Mouse (Mus musculus) heart, embryonic 12.5 days (tissue): ENCODE results near the gene Eci1. TPM values are rescaled to one million over a fixed set of nuclear protein-coding genes. Genes with fewer than 3 reads are reported as not detected.

Experiments
- ATAC-seq: fragments of 200-750 bp; cut with Nextera tagmentation; 2 replicates; pipeline ENCODE4 v1.8.0; 2017; ENCODE audit warnings: moderate TSS enrichment, moderate library complexity; ENCODE audit not compliant: insufficient number of reproducible peaks, low FRiP score
- H3K27ac ChIP-seq: fragments of 300-500 bp; sonication (generic); 2 replicates; pipeline ENCODE4 v1.5.1; 2016; ENCODE audit warnings: mild to moderate bottlenecking, moderate library complexity; ENCODE audit not compliant: poor library complexity, severe bottlenecking
- H3K27me3 ChIP-seq: fragments of 300-500 bp; sonication (generic); replicated peaks from 2 replicates; pipeline ENCODE4 v1.6.1; 2016; ENCODE audit warnings: mild to moderate bottlenecking, moderate library complexity
- H3K36me3 ChIP-seq: fragments of 300-500 bp; sonication (generic); 2 replicates; pipeline ENCODE4 v1.6.1; 2016; ENCODE audit warnings: mild to moderate bottlenecking, moderate library complexity
- H3K4me1 ChIP-seq: fragments of 300-500 bp; sonication (generic); replicated peaks from 2 replicates; pipeline ENCODE4 v1.6.1; 2016; ENCODE audit warnings: mild to moderate bottlenecking
- H3K4me2 ChIP-seq: fragments of 300-500 bp; sonication (generic); 2 replicates; pipeline ENCODE4 v1.6.1; 2016; ENCODE audit warnings: mild to moderate bottlenecking, moderate library complexity
- H3K4me3 ChIP-seq: fragments of 300-500 bp; sonication (generic); 2 replicates; pipeline ENCODE4 v1.5.1; 2016; ENCODE audit warnings: mild to moderate bottlenecking
- H3K9ac ChIP-seq: fragments of 300-500 bp; sonication (generic); 2 replicates; pipeline ENCODE4 v1.6.1; 2016; ENCODE audit warnings: mild to moderate bottlenecking, moderate library complexity
- H3K9me3 ChIP-seq: fragments of 300-500 bp; sonication (generic); replicated peaks from 2 replicates; pipeline ENCODE4 v1.6.1; 2016; ENCODE audit warnings: mild to moderate bottlenecking, moderate library complexity
- WGBS: fragments of 180-500 bp; shearing (Covaris S2); methylation state at CpG from one replicate; pipeline ENCODE4 v1.1.7; 2016; 5-methylcytosine and 5-hydroxymethylcytosine counted together
- polyA plus RNA-seq: library from polyadenylated mRNA; unstranded; fragments of >200 nt; fragmentation: Nextera tagmentation; extraction: Ambion mirVana; gene quantifications from 2 replicates; pipeline ENCODE4 v1.2.1, GENCODE M21; 2016

Gene Eci1
- polyA plus RNA-seq, 1 experiment from 2014 or later, result 209 TPM

DNA sequence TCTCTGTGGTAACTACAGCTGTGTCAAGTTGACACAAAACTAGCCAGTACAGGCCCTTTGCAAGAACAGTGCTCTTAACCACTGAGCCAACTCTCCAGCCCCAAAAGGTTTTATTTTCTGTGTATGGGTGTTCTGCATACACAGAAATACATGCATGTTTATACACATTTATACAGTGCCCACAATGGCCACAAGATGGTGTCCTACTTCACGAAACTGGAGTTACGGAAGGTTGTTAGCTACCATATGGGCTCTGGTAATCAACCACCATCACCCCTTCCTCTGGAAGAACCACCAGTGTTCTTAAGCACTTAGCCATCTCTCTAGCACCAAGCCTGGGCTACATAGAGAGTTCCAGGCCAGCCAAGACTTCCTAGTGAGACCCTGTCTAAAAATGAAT, 35.1 kb downstream of the Eci1 start:
- no peaks in the 10 kb centered on the region for H3K9me3 ChIP-seq
- H3K27me3 ChIP-seq, result no peaks in the 10 kb centered on the region
- H3K9ac ChIP-seq, result no peak overlapping the region
- no peak overlapping the region for H3K27ac ChIP-seq
- H3K4me3 ChIP-seq, result no peak overlapping the region
- H3K36me3 ChIP-seq, result no peaks in the 10 kb centered on the region; the same call in 1 of the 2 replicates
- H3K4me2 ChIP-seq, result no peak overlapping the region
- WGBS, result 68% methylated on average over 2 of the region's 2 CpGs
- peaks cover 14% of the 10 kb centered on the region for H3K4me1 ChIP-seq
- no peak for ATAC-seq

GRCm38 (mm10) chr17:24462932-24463331, 36.5 kb downstream of the Eci1 start:
- peak; percentile 51; the same call in 1 of the 2 replicates for ATAC-seq
- peaks cover 14% of the 10 kb centered on the region for H3K4me1 ChIP-seq
- no peaks in the 10 kb centered on the region; the same call in 1 of the 2 replicates for H3K36me3 ChIP-seq
- peak overlapping the region; percentile 13; the same call in 1 of the 2 replicates for H3K4me2 ChIP-seq
- H3K9me3 ChIP-seq, result no peaks in the 10 kb centered on the region
- H3K27me3 ChIP-seq, result no peaks in the 10 kb centered on the region
- no peak overlapping the region for H3K9ac ChIP-seq
- H3K4me3 ChIP-seq, result no peak overlapping the region
- H3K27ac ChIP-seq, result peak overlapping the region; percentile 78; the same call in 1 of the 2 replicates
- WGBS, result 33% methylated on average over 1 of the region's 1 CpGs

DNA sequence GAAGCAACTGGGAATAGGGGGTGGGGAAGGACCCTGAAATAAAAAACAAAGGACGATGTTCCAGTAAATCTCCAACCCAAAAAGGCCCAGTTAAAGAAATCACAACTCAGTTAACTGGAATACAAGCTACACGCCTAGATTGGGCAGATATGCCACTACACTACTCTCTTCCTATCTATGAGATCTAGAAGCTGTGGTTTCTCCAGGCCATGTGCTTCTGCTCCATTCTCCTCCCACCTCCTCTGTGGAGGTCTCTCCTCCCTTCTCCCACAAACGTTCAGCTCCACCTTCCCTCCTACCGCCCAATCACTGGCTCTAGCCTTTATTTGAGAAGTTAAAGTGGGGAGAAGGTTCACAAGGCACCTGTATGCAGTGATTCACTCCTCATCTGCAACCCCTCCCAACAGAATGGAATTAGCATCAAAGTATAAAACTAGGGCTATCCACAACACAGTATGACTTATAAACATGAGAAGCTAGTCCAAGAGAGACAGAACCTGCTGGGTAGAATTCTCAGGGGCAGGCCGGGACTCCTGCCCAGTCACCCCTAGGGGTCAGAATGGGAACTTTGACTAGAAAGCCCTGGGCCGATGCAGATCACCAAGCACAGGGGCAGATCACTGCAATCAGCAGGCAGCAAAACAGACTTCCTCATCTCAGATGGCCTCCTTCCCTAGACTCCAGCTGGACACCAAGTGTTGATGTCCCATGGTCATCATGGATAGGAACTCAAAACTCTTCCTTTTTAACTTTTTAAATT, 37.1 kb downstream of the Eci1 start:
- Histone ChIP-seq H3K27me3 (no peaks in the 10 kb centered on the region), H3K4me2 (no peak overlapping the region), H3K4me1 (peaks cover 14% of the 10 kb centered on the region), H3K9me3 (no peaks in the 10 kb centered on the region), H3K9ac (no peak overlapping the region), H3K4me3 (no peak overlapping the region), H3K27ac (peak overlapping the region; percentile 78; the same call in 1 of the 2 replicates), H3K36me3 (no peaks in the 10 kb centered on the region; the same call in 1 of the 2 replicates)
- WGBS, result 44% methylated on average over 6 of the region's 6 CpGs
- ATAC-seq, result 0 out of 2 replicates have a peak, but pooled peaks have one; percentile 42

GRCm38 (mm10) chr17:24468636-24469246, 42.3 kb downstream of the Eci1 start:
- H3K4me2 ChIP-seq, result no peak overlapping the region
- 89% methylated on average over 5 of the region's 5 CpGs for WGBS
- H3K27ac ChIP-seq, result no peak overlapping the region

DNA sequence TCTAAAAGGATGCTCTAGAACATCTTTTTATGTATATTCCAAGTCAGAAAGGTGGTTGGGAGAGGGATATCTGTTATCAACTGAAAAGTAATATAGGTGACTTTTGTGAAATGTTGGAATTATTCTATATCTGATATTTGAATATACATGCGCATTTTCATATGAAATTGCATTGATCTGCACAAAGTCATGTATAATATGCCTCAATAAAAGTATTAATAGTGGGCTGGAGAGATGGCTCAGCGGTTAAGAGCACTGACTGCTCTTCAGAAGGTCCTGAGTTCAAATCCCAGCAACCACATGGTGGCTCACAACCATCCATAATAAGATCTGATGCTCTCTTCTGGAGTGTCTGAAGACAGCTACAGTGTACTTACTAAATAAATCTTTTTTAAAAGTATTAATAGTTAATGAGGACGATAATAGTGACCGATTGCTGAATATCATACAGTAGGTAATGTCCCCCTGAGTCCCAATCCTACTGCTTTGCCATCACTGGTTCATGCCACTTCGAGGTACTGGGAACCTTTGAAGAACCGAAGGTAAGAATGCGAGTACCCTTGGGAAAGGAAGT, 43.0 kb downstream of the Eci1 start:
- peaks cover 20% of the 10 kb centered on the region for H3K36me3 ChIP-seq
- WGBS, result 17% methylated on average over 7 of the region's 7 CpGs
- H3K27me3 ChIP-seq, result no peaks in the 10 kb centered on the region
- peak overlapping the region; percentile 76 for H3K4me3 ChIP-seq
- peak overlapping the region; percentile 91 for H3K9ac ChIP-seq
- H3K4me1 ChIP-seq, result peaks cover 30% of the 10 kb centered on the region
- no peaks in the 10 kb centered on the region for H3K9me3 ChIP-seq
- H3K4me2 ChIP-seq, result peak overlapping the region; percentile 97
- no peak for ATAC-seq
- H3K27ac ChIP-seq, result peak overlapping the region; percentile 86

More at GRCm38 (mm10) chr17:24468636-24469246, 42.3 kb downstream of the Eci1 start:
- ATAC-seq, result no peak
- Histone ChIP-seq H3K9me3 (no peaks in the 10 kb centered on the region), H3K36me3 (peaks cover 13% of the 10 kb centered on the region), H3K4me1 (peaks cover 25% of the 10 kb centered on the region), H3K4me3 (no peak overlapping the region), H3K27me3 (no peaks in the 10 kb centered on the region), H3K9ac (no peak overlapping the region)

- H3K4me1 ChIP-seq, result peaks cover 31% of the 10 kb centered on the region
- peak within 1 kb of the TSS; percentile 76 for H3K4me3 ChIP-seq
- H3K27me3 ChIP-seq, result no peaks in the 10 kb centered on the region
- H3K9me3 ChIP-seq, result no peaks in the 10 kb centered on the region
- H3K4me2 ChIP-seq, result peak within 1 kb of the TSS; percentile 97
- peaks cover 27% of the 10 kb centered on the region for H3K36me3 ChIP-seq
- peak within 1 kb of the TSS; percentile 86 for H3K27ac ChIP-seq
- under 1% methylated on average over 73 of the region's 75 CpGs for WGBS
- peak within 1 kb of the TSS; percentile 91 for H3K9ac ChIP-seq
- peak; percentile 98 for ATAC-seq
These were observed 43.6 kb downstream of the Eci1 start, which contains the start of the genes E4f1 and Pgp for GRCm38 (mm10) chr17:24469910-24470602. Gene E4f1, minus strand, starts transcription at chr17:24470313. Gene Pgp, plus strand, starts transcription at chr17:24470392.

- H3K9me3 ChIP-seq, result no peaks in the 10 kb centered on the region
- H3K4me2 ChIP-seq, result peak overlapping the region; percentile 97
- H3K36me3 ChIP-seq, result peaks cover 35% of the 10 kb centered on the region
- H3K27me3 ChIP-seq, result no peaks in the 10 kb centered on the region
- H3K27ac ChIP-seq, result peak overlapping the region; percentile 86
- WGBS, result under 1% methylated on average over 68 of the region's 68 CpGs
- peak; percentile 34 for ATAC-seq
- H3K4me1 ChIP-seq, result peaks cover 31% of the 10 kb centered on the region
- peak overlapping the region; percentile 76 for H3K4me3 ChIP-seq
- H3K9ac ChIP-seq, result peak overlapping the region; percentile 91
These were observed 44.5 kb downstream of the Eci1 start for GRCm38 (mm10) chr17:24470701-24471527.

GRCm38 (mm10) chr17:24472512-24472911, 46.1 kb downstream of the Eci1 start:
- peak overlapping the region; percentile 76; the same call in 1 of the 2 replicates for H3K4me3 ChIP-seq
- H3K9ac ChIP-seq, result no peak overlapping the region
- H3K4me2 ChIP-seq, result peak overlapping the region; percentile 97
- peaks cover 32% of the 10 kb centered on the region for H3K4me1 ChIP-seq
- no peaks in the 10 kb centered on the region for H3K9me3 ChIP-seq
- peaks cover 51% of the 10 kb centered on the region for H3K36me3 ChIP-seq
- ATAC-seq, result no peak
- WGBS, result 66% methylated on average over 4 of the region's 4 CpGs
- H3K27me3 ChIP-seq, result no peaks in the 10 kb centered on the region
- no peak overlapping the region for H3K27ac ChIP-seq

DNA sequence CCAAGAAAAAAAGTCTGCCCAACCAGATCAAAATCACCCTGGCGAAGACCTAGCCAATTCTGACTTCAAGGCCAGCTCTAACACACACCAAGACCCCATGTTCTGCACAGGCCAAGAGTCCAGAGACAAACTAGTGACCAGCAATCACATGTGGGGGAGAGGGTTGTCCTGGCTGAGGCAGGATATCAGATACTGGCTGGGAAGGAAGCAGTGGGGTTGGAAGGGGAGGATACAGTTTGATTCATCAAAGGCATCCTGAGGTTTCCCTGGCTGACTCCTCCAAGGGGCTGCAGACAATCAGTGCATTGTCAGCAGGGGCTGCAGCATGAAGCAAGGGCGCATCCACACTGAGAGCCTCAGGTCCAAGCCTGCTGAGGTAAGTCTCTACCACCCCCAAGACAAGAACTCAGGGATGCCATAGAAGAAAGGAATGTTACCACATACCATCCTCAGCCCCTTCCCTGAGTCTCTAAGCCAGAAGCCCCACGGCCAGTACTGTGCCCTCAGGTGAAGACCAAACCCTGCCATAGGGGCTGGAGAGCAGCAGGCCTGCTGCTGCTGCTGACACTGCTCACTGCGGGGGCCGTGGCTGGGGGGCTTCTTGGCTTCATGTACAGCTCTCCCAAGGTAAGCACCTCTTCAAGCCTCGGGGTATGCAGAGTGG, 47.3 kb downstream of the Eci1 start, which contains the start of gene Bricd5:
Gene Bricd5 (plus strand): TSS at position 273 of the 664 bp plus-strand sequence.
- Histone ChIP-seq H3K4me2 (peak within 1 kb of the TSS; percentile 97), H3K4me1 (peaks cover 40% of the 10 kb centered on the region), H3K27me3 (no peaks in the 10 kb centered on the region), H3K9me3 (no peaks in the 10 kb centered on the region), H3K9ac (peak within 1 kb of the TSS; percentile 34), H3K36me3 (peaks cover 53% of the 10 kb centered on the region), H3K4me3 (0 out of 2 replicates have a peak within 1 kb of the TSS, but pooled peaks have one; percentile 76), H3K27ac (peak within 1 kb of the TSS; percentile 8; the same call in 1 of the 2 replicates)
- WGBS, result 73% methylated on average over 6 of the region's 6 CpGs
- ATAC-seq, result no peak
